Mouse (Mus musculus): ENCODE results near the gene Gm49450.
A peak's percentile ranks its signal among the peaks of the same experiment; 100 is the strongest.

DNA sequence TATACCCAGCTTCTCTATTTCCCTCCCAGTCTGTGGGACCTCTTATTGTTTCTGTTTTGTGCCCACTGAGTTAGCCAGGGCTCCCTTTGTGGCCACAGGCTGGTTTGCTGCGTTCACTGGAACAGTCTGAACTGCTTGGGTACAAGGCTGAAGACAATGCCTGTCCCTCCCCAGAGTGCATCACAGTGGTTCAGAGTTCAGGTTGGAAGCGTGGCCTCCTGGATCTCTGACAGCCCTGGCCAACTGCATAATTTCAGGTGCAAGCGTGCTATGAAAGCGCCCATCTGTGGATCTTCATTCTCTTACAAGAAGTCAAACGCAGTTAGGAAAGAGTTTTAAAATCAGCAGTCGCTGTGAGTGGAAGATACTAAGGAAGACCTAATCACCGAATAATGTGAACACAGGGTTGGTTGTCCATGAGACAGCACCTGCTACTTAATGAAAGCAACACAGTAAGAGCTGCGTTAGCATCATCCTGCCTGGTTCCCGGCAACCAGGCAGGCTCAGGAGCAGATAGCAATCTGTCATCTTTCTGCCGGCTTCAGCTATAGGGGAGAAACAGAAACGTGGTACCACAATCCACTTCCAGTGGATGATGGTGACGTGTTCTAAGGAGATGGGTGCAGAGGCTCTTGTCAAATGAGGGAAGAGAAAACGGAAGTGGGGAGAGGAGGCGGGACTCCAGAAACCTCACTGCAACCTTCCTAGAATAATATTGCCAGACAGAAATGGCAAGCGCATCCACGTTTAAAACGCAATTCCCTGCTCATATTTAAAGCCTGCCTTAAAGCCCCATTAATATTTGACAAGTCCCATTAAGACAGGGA is 38.9 kb upstream of the Gm49450 start:
- TF ChIP-seq POLR2A (IDR thresholded peaks at IDR 0.05; ENCODE audit: extremely low read depth, insufficient read depth, low read length) (peak; percentile 93), CTCF (IDR thresholded peaks at IDR 0.05; ENCODE audit: extremely low read depth, insufficient read depth, low read length) (no peak)
